Mouse (Mus musculus): ENCODE data around the gene Pbrm1.

Gene Pbrm1

DNA sequence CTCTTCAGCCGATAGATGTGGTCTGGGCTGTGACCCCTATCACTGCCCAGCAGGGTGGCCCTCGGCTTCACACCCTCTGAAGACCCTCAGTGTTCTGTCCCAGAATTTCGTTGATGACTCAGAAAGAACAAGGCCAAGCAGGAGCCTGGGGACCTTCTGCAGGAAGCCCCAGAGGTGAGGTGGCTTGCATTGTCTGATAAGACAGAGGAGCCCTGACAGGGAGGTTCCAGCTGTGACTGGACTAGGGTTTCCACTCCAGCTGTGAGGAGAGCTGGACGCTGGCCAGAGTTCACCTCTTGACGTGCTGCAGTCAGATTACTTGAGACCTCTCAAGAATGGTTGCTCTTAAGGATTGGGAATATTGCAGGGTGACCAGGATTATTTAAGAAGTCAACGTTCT lies 113.1 kb downstream of the Pbrm1 start:
- no peak for DNase-seq (ENCODE audit: low read depth in 2 of 2, low spot score in 2 of 2)

DNA sequence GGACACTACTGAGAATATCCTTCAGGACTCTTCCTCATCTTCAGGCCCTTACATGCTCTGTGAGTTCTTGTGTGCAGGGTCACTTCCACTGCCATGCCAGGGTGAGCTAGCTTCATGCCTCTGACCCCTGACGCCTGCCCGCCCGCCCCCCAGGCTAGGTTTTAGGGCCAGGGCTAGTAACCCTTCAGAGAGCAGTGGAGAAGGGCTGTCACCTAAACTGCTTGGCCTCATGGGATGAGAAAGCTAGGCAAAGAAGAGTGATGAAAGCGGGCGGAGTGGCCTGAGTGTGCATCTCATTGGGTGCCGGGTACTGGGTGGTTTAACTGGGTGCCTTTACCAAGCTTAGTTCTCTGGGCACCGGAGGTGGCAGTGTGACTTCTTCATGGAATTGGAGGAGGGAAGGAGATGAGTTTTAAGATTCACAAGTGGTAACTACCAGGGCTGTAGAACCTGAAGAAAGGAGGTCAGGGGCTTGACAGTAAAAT lies 113.6 kb downstream of the Pbrm1 start:
- no peak for DNase-seq (ENCODE audit: low read depth in 2 of 2, low spot score in 2 of 2)

DNA sequence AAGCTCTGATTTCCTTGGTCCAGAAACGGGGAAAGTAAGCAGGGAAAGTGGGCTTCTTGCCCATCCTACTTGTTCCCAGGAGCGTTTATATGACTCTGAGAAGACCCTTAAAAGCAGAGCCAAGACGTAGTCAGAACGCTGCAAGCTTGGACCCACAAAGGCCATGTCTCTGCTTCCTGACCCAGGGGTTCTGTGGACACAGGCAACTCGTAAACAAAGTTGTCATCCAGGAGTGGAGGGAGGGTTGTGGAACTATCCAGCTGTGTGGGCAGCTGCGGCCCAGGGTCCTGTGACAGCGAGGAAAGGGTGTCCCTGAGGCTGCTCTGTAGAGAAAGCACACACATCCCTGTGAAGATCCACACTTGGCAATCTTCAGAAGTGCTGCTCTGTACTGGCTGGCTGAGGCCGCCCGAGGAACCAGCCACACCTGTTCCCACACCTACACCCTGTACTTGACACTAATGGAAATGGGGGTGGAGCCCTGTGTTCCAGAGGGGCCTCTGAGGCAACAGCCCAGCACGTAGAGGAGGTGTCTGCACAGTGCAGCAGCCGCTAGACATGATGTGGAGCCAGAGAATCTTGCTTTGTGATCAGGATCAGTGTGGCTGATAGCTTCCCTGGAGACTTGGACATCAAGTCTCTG lies 114.2 kb downstream of the Pbrm1 start:
- DNase-seq (ENCODE audit: low read depth in 2 of 2, low spot score in 2 of 2): no peak

DNA sequence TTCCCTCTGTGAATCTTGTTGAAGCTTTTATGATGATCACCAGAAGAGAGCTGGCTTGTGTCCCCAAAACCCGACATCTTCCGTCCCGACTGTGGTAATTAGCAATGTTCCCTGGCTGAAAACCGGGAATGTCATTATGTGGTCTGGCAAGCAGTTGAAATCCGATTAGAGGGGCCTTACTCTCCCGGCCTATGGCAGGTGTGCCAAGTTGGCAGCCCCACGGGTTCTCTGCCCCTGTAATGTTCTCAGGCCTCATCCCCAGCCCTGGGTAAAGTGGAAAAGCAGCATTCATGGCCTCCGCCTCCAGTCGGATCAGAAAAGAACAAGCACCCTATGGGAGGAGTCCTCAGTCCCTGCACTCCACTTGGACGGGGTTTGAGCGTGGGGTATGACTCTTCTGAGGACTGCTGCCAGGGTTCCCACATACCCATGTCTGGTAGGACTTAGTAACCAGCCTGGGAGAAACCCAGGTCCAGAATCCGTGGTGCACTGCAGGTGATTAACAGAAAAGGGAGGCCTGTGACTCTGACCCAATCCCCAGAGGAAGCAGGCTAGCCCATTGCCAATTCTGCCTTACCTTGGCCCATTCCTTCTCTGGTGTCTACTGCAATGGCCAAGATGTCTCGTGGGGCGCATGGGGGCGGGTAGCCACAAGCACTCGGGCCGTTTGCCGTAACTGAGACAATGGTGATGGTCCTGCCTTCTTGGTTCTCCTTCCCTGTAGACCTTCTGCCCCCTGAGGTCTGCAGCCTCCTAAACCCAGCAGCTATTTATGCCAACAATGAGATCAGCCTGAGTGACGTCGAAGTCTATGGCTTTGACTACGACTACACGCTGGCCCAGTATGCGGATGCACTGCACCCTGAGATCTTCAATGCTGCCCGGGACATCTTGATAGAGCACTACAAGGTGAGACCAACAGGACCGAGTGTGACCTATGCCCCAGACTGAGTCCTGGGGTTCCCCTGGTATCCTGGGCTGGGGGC lies 115.4 kb downstream of the Pbrm1 start:
- DNase-seq (ENCODE audit: low read depth in 2 of 2, low spot score in 2 of 2): no peak

DNA sequence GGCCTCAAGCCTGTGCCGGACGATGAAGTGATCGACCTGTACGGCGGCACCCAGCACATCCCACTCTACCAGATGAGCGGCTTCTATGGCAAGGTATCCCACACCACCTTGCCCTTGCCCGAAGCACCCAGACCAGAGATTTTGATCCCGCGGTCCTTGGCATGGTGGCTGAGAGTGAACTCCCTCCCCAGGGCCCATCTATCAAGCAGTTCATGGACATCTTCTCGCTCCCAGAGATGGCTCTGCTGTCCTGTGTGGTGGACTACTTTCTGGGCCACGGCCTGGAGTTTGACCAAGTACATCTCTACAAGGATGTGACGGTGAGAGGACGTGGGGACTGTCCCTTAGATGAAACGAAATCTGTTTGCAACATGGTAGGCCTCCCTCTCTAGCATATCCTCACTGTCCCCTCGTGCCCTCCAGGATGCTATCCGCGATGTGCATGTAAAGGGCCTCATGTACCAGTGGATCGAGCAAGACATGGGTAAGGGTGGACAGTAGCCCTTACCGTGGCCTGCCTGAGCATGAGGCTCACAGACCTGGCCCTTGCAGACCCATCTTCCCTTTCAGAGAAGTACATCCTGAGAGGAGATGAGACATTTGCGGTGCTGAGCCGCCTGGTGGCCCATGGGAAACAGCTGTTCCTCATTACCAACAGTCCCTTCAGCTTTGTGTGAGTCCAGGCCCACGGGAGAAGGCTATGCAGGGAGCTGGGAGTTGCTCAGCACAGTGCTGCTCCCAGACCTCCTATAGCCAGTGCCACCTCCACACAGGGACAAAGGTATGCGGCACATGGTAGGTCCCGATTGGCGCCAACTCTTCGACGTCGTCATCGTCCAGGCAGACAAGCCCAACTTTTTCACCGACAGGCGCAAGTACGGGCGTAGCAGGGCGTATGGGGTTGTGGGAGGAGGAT lies 116.8 kb downstream of the Pbrm1 start:
- DNase-seq (ENCODE audit: low read depth in 2 of 2, low spot score in 2 of 2): no peak

DNA sequence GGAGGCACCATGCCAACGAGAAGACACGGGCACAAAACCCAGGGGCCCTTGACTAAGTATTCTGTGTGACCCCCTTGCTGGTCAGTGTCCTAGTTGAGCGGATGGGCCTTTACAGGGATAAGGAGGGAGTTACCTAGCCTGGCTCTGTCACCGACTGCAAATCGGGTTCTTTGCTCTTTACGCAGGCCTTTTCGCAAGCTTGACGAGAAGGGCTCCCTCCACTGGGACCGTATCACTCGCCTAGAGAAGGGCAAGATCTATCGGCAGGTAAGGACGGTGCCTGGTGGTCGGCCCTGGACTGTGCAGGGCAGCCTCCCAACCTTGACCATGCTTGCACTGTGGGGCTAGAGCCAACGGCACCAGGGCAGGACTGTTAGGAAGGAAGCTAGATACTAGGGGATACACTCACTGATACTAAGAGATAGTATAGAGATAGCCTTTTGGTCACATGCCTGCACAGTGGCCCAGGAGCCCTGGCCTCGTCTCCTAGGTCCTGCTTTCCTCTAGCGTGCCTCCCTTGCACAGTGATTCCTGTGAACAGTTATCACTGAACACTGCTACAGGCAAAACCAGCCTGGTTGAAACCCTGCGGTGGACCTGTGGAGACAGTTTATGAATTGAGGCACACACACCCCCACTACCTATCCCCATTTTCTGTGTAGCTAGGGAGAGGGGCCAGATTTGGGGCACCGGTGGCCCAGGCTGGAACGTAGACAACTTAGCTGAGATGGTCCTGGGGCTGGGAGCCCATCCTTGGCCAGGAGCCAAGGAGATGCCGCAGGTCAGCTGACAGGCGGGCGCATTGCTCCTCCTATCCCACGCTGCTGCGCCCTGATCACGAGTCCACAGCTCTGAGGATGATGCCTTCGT lies 117.7 kb downstream of the Pbrm1 start:
- no peak for DNase-seq (ENCODE audit: low read depth in 2 of 2, low spot score in 2 of 2)

DNA sequence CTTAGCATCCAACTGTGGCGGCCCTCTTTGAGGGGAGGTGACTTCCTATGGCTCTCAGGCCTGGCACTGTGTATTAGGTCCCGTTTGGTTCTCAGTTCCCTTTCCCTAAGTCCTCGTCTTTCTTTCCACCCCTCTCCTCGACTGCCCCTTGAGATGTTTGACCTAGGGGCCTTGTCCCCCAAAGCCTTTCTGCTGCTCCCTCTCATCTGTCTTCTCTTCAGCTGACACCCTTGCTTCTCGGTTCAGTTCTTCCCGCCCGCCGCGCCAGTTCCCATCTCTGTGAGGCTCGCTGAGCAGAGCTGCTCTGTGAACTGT lies 118.3 kb downstream of the Pbrm1 start:
- DNase-seq (ENCODE audit: low read depth in 2 of 2, low spot score in 2 of 2): no peak

DNA sequence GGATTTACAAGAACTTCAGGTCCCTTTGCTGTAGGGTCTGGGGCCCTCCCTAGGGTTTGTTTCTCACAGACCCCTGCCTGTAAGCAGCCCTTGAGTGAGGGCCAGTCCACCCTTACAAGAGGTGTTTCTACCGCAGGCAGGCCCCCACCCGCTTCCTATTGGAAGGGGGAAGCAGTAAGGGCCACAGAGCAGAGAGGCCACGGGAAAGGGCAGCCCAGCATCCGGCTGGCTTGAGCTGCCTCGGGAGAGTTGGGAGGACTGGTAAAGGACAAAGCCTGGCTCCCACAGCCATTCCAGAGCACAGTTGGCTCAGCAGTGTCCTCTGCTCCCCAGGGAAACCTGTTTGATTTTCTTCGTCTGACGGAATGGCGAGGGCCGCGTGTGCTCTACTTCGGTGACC lies 118.9 kb downstream of the Pbrm1 start:
- DNase-seq (ENCODE audit: low read depth in 2 of 2, low spot score in 2 of 2): no peak

DNA sequence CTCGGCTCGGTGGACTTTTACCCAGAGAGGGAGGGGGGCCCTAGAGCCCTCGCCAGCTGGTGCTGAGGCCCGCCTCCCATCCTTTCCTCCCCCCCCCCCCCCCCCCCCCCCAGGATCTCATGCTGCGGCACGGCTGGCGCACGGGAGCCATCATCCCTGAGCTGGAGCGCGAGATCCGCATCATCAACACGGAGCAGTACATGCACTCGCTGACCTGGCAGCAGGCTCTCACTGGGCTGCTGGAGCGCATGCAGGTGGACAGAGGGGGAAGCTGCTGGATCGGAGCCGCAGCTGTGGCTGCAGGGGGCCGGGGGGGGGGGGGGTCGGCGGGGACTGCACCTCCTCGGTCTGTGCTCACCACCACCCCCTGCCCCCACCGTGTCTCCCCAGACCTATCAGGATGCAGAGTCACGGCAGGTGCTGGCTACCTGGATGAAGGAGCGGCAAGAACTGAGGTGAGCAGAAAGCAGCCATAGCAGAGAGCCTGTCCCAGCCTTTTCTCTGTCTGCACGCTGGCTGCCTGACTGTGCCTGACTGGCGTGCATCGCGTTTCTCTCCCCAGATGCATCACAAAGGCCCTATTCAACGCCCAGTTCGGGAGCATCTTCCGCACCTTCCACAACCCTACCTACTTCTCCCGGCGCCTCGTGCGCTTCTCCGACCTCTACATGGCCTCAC lies 119.4 kb downstream of the Pbrm1 start:
- DNase-seq (ENCODE audit: low read depth in 2 of 2, low spot score in 2 of 2): no peak

DNA sequence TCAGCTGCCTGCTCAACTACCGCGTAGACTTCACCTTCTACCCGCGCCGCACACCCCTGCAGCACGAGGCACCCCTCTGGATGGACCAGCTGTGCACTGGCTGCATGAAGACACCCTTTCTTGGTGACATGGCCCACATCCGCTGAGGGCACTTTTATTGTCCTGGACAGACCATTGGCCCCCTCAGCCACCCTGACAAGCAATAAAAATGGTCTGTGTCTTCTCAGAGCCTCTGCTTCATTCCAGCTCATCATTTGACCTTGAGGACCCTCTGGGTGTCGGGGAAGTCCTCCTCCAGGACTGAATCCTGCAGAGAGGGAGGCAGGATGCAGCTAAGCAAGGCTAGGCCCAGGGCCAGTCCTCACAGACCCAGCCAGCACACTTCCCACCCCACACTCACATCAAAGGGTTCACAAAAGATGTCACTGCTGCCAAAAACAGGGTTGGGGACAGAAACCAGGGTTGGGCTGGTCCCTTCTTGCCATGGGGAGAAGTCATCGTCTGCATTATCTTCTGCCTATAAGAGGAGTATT lies 120.0 kb downstream of the Pbrm1 start:
- DNase-seq (ENCODE audit: low read depth in 2 of 2, low spot score in 2 of 2): no peak

DNA sequence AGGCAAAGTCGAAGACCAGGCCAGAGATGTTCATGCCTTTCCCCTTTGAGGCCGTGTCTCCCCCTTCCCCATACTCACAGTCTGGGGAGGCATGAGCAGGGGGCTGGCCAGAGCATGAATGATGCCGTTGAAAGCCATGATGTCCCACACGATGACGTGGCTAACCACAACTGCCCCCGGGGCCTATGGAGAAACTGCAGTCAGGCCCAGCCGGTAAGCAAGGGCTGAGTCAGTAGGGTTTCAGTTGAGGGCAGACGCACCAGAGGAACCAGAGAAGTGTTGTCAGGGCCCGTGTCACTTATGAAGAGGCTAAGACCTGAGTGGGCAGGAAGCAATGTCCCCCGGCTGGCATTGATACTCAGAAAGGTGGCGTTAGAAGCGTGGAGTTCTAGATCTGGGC lies 120.7 kb downstream of the Pbrm1 start:
- DNase-seq (ENCODE audit: low read depth in 2 of 2, low spot score in 2 of 2): no peak

DNA sequence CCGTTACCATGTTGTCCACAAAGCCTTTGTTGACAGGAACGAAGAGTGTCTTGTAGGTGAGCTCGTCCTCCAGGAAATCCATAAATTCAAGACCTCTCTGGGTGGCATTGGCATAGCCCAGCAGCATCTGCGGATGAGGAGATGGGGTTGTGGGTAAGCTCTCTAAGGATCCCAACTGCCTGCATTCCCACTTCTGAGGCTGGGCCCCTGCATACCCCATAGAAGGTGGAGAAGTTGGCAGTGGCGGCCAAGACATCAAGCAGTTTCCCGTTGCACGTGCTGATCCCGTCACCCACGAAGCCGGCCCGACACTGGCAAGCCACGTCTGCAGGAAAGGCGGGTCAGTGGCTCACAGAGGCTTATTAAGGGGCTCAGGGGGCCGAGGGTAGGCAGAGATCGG lies 121.2 kb downstream of the Pbrm1 start:
- no peak for DNase-seq (ENCODE audit: low read depth in 2 of 2, low spot score in 2 of 2)

DNA sequence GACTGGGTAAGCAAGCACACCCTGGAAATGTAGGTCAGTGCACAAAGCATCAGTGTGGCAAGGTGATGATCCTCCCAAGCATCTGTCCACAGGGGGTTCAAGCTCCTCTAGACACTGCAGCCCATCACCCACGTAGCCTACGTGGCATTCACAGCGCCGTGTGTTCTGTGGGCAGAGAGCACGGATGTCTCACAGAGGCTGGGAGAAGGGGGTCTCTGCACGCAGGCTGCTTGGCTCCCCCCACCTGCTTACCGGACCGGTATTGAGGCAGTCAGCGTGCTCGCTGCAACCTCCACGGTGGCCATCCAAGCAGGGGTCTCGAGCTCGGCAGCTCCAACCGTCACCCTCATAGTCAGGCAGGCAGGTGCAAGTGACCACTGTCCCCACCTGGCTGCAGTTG lies 122.1 kb downstream of the Pbrm1 start:
- DNase-seq (ENCODE audit: low read depth in 2 of 2, low spot score in 2 of 2): no peak

DNA sequence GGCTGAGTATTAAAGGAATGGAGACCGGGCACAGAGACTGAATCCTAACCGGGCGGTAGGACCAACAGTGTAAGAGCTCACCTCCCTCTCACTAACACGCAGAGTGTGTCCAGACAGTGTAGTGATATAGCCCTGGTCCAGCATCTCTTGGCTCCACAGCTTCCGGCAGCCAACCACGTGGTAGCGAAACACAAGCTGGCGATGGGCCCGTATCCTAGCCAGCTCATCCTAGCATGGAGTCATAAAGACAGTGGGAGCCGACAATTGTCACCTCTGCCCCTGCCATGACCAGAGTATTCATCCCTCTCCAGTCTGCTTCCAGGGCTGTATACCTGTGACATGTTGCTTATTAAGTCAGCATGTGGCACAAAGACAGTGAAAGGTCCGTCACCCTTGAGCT lies 126.8 kb downstream of the Pbrm1 start:
- DNase-seq (ENCODE audit: low read depth in 2 of 2, low spot score in 2 of 2): no peak

DNA sequence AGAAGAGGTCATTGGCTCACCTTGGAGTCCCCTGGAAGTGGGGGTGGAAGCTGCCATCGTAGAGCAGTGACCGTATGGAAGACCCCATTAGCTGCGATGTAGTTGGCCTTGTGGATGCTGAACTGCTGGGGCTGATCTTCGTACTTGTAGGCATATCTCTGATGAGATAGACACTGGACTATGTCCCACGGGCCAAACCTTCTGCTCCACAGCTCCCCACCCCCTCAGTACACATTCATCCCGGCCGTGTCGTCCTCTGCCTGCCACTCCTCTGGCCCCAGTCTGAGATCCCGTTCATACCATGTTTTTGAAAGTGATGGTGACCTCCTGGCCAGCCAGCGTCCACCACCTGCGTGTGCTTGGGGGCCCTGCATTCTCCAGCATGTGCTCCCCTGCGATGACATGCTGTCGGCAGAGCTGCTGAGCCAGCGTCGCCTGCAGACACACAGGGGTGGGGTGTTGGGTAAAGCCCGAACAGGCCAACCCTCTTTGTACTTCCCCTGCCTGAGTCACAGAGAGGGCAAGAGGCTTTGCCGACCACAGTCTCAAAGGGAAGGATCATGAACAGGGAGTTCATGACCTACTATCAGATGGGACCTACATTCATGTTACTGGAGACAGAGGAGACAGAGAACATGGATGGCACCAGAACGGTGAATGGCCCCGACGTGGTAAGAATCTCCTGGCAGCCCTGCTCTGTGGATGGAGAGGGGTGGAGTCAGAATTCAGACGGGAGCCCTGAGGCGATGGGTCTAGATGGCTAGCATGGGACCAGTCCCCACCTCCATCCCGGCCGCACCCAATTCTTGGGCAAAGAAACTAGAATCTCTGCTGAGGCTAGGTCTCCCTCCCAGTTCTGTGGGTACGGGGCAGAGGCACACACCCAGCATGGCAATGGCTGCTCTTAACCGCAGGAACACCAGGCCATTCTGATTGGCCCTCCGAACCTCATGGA lies 141.5 kb downstream of the Pbrm1 start:
- DNase-seq (ENCODE audit: low read depth in 2 of 2, low spot score in 2 of 2): no peak

DNA sequence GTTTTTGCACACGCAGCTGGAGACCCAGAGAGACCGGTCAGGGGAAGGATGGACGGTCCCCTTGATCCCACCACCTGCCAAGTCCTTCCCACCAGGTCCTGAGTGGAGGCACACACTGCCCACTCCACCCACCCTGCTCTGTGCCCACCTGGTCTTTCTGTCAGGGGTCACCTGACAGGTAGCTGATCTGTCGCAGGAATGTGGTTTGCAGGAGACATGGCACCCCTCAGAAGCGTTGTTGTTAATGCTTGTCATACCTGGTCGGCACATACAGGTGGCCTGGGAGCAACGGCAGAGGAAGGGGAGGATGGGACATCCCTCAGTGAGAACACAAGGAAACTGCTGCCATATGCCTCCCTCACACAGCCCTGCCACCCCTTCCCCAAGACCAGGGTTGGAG lies 142.3 kb downstream of the Pbrm1 start:
- DNase-seq (ENCODE audit: low read depth in 2 of 2, low spot score in 2 of 2): no peak

DNA sequence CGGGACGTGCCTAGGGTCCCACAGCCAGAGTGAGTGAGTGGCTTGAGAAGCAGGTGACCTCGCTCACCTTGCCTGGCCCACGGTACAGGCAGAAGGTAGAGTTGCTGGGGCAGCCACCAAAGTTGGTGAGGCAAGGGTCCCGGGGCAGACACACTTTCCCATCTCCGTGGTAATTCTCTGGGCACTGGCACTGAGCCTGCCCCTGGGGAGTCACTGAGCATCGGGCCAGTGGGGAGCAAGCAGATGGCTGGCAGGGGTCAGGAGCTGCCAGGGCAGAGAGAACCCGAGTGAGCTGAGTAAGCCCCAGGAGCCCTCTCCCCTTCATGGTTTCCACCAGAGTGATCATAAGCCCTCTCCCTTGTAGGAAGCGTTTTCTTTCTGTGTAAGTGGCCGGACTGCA lies 142.7 kb downstream of the Pbrm1 start:
- no peak for DNase-seq (ENCODE audit: low read depth in 2 of 2, low spot score in 2 of 2)

DNA sequence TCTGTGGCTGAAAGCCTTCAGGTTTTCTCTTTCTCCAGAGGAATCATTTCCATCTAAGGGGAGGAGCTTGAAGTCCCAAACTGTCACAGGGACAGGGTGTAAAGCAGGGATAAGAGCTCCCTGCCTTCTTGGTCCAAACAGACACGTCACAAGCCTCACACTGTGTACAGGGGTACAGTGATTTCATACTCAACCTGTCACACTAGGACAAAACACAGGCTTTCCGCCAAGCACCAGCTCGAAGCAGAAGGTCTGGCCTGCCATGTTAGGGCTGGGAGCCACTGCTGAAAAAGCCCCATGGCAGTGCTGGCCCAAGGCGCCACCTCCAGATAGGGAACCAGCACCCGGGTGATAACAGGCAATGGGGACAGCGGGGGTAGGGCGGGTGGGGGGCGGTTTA lies 145.1 kb downstream of the Pbrm1 start:
- DNase-seq (ENCODE audit: low read depth in 2 of 2, low spot score in 2 of 2): no peak

DNA sequence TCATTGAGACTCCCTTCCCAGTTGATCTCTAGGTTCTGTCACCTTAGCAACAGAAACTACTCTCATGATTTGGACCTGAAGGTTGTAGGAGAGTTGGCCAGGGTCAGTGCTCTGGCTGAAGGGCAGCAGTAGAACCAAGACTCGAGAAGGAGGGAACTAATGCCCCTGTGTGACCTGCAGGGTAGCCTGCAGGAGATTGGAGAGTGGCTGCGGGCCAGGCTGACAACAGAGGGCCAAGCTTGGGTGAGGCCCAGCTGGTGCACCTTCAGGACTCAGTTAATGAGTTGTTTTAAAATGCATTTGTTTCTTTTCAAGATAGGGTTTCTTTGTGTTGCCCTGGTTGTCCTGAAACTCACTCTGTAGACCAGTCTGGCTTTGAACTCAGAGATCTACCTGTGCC lies 146.1 kb downstream of the Pbrm1 start:
- no peak for DNase-seq (ENCODE audit: low read depth in 2 of 2, low spot score in 2 of 2)

Measured in CD8-positive naive resting alpha-beta T cell, adult 2 months (primary cell).